Mouse (Mus musculus) limb, embryonic 12.5 days (tissue): Measurements from ENCODE around the gene Trhr2. TPM values are rescaled to one million over a fixed set of nuclear protein-coding genes. Genes with fewer than 3 reads are reported as not detected.

Experiments
- ATAC-seq: fragments of 200-750 bp; cut with Nextera tagmentation; 2 replicates; pipeline ENCODE4 v1.8.0; 2017; ENCODE audit warnings: low read depth, moderate TSS enrichment; ENCODE audit not compliant: insufficient number of reproducible peaks, insufficient read depth, low FRiP score, low TSS enrichment
- H3K27ac ChIP-seq: fragments of 300-500 bp; sonication (generic); 2 replicates; pipeline ENCODE4 v1.5.1; 2016; ENCODE audit warnings: mild to moderate bottlenecking, moderate library complexity
- H3K27me3 ChIP-seq: fragments of 300-500 bp; sonication (generic); 2 replicates; pipeline ENCODE4 v1.6.1; 2016; ENCODE audit warnings: mild to moderate bottlenecking, moderate library complexity
- H3K36me3 ChIP-seq: fragments of 300-500 bp; sonication (generic); 2 replicates; pipeline ENCODE4 v1.6.1; 2016; ENCODE audit warnings: mild to moderate bottlenecking, moderate library complexity
- H3K4me1 ChIP-seq: fragments of 300-500 bp; sonication (generic); replicated peaks from 2 replicates; pipeline ENCODE4 v1.6.1; 2016
- H3K4me2 ChIP-seq: fragments of 300-500 bp; sonication (generic); 2 replicates; pipeline ENCODE4 v1.6.1; 2016; ENCODE audit warnings: mild to moderate bottlenecking, moderate library complexity
- H3K4me3 ChIP-seq: fragments of 300-500 bp; sonication (generic); replicated peaks from 2 replicates; pipeline ENCODE4 v1.5.1; 2016; ENCODE audit warnings: mild to moderate bottlenecking
- H3K9ac ChIP-seq: fragments of 300-500 bp; sonication (generic); replicated peaks from 2 replicates; pipeline ENCODE4 v1.6.1; 2016; ENCODE audit warnings: mild to moderate bottlenecking, moderate library complexity
- H3K9me3 ChIP-seq: fragments of 300-500 bp; sonication (generic); 2 replicates; pipeline ENCODE4 v1.6.1; 2016; ENCODE audit warnings: mild to moderate bottlenecking, moderate library complexity
- WGBS: fragments of 180-500 bp; shearing (Covaris S2); methylation state at CpG from one replicate; pipeline ENCODE4 v1.1.7; 2016; 5-methylcytosine and 5-hydroxymethylcytosine counted together
- polyA plus RNA-seq: library from polyadenylated mRNA; unstranded; fragments of >200 nt; fragmentation: Nextera tagmentation; extraction: Ambion mirVana; gene quantifications from 2 replicates; pipeline ENCODE4 v1.2.1, GENCODE M21; 2016

Trhr2 gene
- not detected in 2 replicates for polyA plus RNA-seq

DNA sequence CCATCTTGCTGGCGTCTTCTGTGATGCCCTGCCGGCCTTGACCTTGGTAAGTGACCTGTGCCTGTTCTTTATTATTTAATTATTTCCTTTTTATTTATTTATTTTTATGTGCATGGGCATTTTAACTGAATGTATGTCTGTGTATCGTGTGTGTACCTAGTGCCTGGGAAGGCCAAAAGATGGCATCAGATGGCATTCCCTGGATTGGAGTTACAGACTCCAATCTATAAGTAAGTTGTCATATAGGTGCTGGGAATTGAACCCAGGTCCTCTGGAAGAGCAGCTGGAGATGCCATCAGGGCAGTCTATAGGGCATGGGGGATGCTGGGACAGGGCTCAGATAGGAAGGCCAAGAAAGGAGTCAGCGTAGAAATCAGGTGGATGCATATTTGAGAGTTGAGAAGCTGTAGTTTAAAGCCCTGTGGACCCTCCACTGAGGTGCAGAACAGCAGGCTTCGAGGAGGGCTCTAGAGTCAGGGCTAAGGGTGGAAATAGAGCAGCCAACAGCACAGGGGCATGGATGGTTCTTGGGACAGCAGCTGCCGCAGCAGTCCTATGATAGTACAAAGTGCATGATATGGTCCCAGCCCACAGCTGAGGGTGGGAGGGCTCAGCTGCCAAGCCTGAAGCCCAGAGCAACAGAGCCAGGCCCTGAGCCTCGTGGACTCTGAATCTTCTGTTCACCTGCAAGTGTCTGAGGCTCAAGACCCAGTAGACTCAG is at the start of gene Trhr2:
Gene Trhr2, minus strand, starts transcription at position 51 of the 721 bp plus-strand sequence.
- Histone ChIP-seq H3K27me3 (peaks cover 49% of the 10 kb centered on the region), H3K9me3 (no peaks in the 10 kb centered on the region), H3K27ac (no peak within 1 kb of the TSS), H3K9ac (no peak within 1 kb of the TSS), H3K4me2 (no peak within 1 kb of the TSS), H3K36me3 (no peaks in the 10 kb centered on the region), H3K4me1 (peaks cover 16% of the 10 kb centered on the region), H3K4me3 (no peak within 1 kb of the TSS)
- ATAC-seq = no peak
- WGBS = 77% methylated on average over 7 of the region's 7 CpGs

DNA sequence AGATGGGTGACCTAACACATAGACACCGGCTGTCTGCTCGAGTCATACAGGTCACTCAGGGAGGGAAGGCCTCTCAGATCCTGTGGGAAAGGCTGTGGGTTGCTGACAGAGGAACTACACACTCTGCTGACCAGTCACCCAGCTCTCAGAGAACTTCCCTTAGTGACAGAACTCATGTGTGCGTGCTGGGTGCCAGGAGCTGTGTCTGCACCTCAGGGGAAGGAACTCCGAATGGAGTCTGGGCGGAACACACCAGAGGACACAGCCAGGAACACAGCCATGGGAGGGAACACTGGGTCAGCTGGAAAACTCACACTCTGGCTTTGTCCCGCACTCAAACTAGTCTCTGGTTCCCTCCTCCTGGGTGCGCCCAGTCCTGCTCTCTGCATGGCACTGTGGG is 47.1 kb upstream of the Trhr2 start:
- Histone ChIP-seq H3K4me3 (no peak overlapping the region), H3K27ac (no peak overlapping the region), H3K27me3 (no peaks in the 10 kb centered on the region), H3K36me3 (peaks cover 100% of the 10 kb centered on the region), H3K9ac (no peak overlapping the region), H3K4me2 (no peak overlapping the region), H3K4me1 (no peaks in the 10 kb centered on the region), H3K9me3 (no peaks in the 10 kb centered on the region)
- WGBS = 90% methylated on average over 7 of the region's 7 CpGs
- ATAC-seq = no peak

- no peak for ATAC-seq
- H3K36me3 ChIP-seq = peaks cover 100% of the 10 kb centered on the region
- WGBS = 93% methylated on average over 9 of the region's 9 CpGs
Measured at GRCm38 (mm10) chr8:122405146-122405805, 44.7 kb upstream of the Trhr2 start.

DNA sequence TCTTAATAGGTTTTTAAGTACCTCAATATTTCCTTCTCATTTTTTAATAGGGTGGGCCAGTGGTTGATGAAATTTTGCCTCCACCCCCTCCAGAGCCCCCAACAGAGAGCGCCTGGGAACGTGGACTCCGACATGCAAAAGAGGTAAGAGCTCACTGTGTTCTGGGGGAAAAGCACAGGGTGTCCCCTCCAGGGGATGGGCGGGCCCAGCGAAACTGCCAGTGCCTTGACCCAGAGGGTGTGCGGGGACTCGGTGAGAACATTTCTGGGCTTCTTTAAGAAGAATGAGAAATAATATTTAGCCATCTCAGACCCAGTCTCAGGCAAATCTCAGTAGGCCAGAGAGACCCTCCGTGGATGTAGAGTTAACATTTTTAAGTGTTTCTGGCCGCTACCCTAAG is 37.6 kb upstream of the Trhr2 start:
- no peaks in the 10 kb centered on the region for H3K27me3 ChIP-seq
- ATAC-seq = no peak
- WGBS = 93% methylated on average over 9 of the region's 9 CpGs
- H3K9ac ChIP-seq = no peak overlapping the region
- H3K36me3 ChIP-seq = peaks cover 89% of the 10 kb centered on the region
- no peak overlapping the region for H3K4me2 ChIP-seq
- H3K27ac ChIP-seq = no peak overlapping the region
- no peak overlapping the region for H3K4me3 ChIP-seq
- H3K4me1 ChIP-seq = no peaks in the 10 kb centered on the region
- H3K9me3 ChIP-seq = no peaks in the 10 kb centered on the region

More at GRCm38 (mm10) chr8:122405146-122405805, 44.7 kb upstream of the Trhr2 start:
- Histone ChIP-seq H3K4me2 (no peak overlapping the region), H3K4me1 (no peaks in the 10 kb centered on the region), H3K9me3 (no peaks in the 10 kb centered on the region), H3K27me3 (no peaks in the 10 kb centered on the region), H3K4me3 (no peak overlapping the region), H3K27ac (no peak overlapping the region), H3K9ac (no peak overlapping the region)

GRCm38 (mm10) chr8:122395291-122395690 is 34.7 kb upstream of the Trhr2 start:
- no peak overlapping the region for H3K9ac ChIP-seq
- peaks cover 85% of the 10 kb centered on the region for H3K36me3 ChIP-seq
- ATAC-seq = no peak
- WGBS = 88% methylated on average over 6 of the region's 6 CpGs
- H3K4me3 ChIP-seq = no peak overlapping the region
- H3K4me1 ChIP-seq = no peaks in the 10 kb centered on the region
- H3K4me2 ChIP-seq = no peak overlapping the region
- no peaks in the 10 kb centered on the region for H3K27me3 ChIP-seq
- no peak overlapping the region for H3K27ac ChIP-seq
- H3K9me3 ChIP-seq = no peaks in the 10 kb centered on the region

- Histone ChIP-seq H3K27ac (no peak overlapping the region), H3K4me3 (no peak overlapping the region), H3K36me3 (peaks cover 84% of the 10 kb centered on the region), H3K4me1 (no peaks in the 10 kb centered on the region), H3K4me2 (no peak overlapping the region), H3K27me3 (no peaks in the 10 kb centered on the region), H3K9me3 (no peaks in the 10 kb centered on the region), H3K9ac (no peak overlapping the region)
- no peak; the same call in 1 of the 2 replicates for ATAC-seq
Measured at GRCm38 (mm10) chr8:122393717-122394116, 33.2 kb upstream of the Trhr2 start.

GRCm38 (mm10) chr8:122390758-122391157 is 30.2 kb upstream of the Trhr2 start:
- H3K4me3 ChIP-seq = no peak overlapping the region
- no peaks in the 10 kb centered on the region for H3K4me1 ChIP-seq
- 88% methylated on average over 3 of the region's 3 CpGs for WGBS
- H3K36me3 ChIP-seq = peaks cover 91% of the 10 kb centered on the region
- H3K9ac ChIP-seq = no peak overlapping the region
- H3K9me3 ChIP-seq = no peaks in the 10 kb centered on the region
- no peak overlapping the region for H3K4me2 ChIP-seq
- no peak overlapping the region for H3K27ac ChIP-seq
- no peak for ATAC-seq
- no peaks in the 10 kb centered on the region for H3K27me3 ChIP-seq

GRCm38 (mm10) chr8:122389357-122389756 is 28.8 kb upstream of the Trhr2 start:
- no peak for ATAC-seq
- Histone ChIP-seq H3K27me3 (no peaks in the 10 kb centered on the region), H3K4me3 (no peak overlapping the region), H3K4me1 (no peaks in the 10 kb centered on the region), H3K27ac (no peak overlapping the region), H3K9ac (no peak overlapping the region), H3K36me3 (peaks cover 94% of the 10 kb centered on the region), H3K9me3 (no peaks in the 10 kb centered on the region), H3K4me2 (no peak overlapping the region)
- 89% methylated on average over 3 of the region's 3 CpGs for WGBS

DNA sequence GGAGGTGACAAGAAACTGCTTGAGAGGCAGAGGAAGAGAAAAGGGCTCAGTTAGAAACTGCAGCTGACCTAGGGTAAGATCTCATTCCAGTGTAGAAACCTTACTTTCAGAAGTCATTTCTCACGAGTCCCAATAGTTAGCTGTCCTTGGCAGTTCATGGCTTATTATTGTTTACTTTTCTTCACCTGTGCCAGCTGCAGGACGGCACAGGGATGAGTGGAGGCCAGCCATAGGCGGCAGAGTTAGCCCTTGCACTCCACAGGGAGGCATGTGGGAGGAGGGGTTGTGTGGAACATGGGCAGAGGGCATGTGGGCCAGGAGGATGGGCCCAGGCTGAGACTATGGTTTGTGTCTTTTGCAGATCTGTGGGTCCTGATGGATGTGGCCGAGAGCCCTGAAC is 22.5 kb upstream of the Trhr2 start:
- peaks cover 89% of the 10 kb centered on the region for H3K36me3 ChIP-seq

GRCm38 (mm10) chr8:122376365-122377231 is 16.1 kb upstream of the Trhr2 start, which contains the start of gene Zc3h18:
Zc3h18 (plus strand) TSS chr8:122376609.
- peak within 1 kb of the TSS; percentile 89 for H3K4me3 ChIP-seq
- ATAC-seq = peak; percentile 88
- no peaks in the 10 kb centered on the region for H3K27me3 ChIP-seq
- H3K36me3 ChIP-seq = peaks cover 32% of the 10 kb centered on the region
- peak within 1 kb of the TSS; percentile 87 for H3K4me2 ChIP-seq
- no peaks in the 10 kb centered on the region for H3K9me3 ChIP-seq
- H3K27ac ChIP-seq = peak within 1 kb of the TSS; percentile 93
- H3K9ac ChIP-seq = peak within 1 kb of the TSS; percentile 87
- H3K4me1 ChIP-seq = peaks cover 23% of the 10 kb centered on the region
- under 1% methylated on average over 105 of the region's 107 CpGs for WGBS

More for the DNA sequence above, 22.5 kb upstream of the Trhr2 start:
- Histone ChIP-seq H3K9ac (no peak overlapping the region), H3K27me3 (no peaks in the 10 kb centered on the region), H3K4me3 (no peak overlapping the region), H3K9me3 (no peaks in the 10 kb centered on the region), H3K4me1 (peaks cover 5% of the 10 kb centered on the region), H3K4me2 (no peak overlapping the region), H3K27ac (no peak overlapping the region)
- ATAC-seq = no peak
- WGBS = 85% methylated on average over 4 of the region's 4 CpGs
